Mouse (Mus musculus): Measurements from ENCODE around the gene Surf6.

- TF ChIP-seq CTCF (conservative IDR thresholded peaks at IDR 0.05; ENCODE audit: insufficient read depth, insufficient read length, low read depth, low read length) (no peak), POLR2A (IDR thresholded peaks at IDR 0.05; ENCODE audit: low read depth, low read length) (no peak)
These were observed 49.5 kb upstream of the Surf6 start for GRCm38 (mm10) chr2:26952193-26952592.

Measured in kidney, adult 2 months (tissue).